Mouse (Mus musculus): ENCODE data around the gene Cyp1a2.

Gene Cyp1a2

DNA sequence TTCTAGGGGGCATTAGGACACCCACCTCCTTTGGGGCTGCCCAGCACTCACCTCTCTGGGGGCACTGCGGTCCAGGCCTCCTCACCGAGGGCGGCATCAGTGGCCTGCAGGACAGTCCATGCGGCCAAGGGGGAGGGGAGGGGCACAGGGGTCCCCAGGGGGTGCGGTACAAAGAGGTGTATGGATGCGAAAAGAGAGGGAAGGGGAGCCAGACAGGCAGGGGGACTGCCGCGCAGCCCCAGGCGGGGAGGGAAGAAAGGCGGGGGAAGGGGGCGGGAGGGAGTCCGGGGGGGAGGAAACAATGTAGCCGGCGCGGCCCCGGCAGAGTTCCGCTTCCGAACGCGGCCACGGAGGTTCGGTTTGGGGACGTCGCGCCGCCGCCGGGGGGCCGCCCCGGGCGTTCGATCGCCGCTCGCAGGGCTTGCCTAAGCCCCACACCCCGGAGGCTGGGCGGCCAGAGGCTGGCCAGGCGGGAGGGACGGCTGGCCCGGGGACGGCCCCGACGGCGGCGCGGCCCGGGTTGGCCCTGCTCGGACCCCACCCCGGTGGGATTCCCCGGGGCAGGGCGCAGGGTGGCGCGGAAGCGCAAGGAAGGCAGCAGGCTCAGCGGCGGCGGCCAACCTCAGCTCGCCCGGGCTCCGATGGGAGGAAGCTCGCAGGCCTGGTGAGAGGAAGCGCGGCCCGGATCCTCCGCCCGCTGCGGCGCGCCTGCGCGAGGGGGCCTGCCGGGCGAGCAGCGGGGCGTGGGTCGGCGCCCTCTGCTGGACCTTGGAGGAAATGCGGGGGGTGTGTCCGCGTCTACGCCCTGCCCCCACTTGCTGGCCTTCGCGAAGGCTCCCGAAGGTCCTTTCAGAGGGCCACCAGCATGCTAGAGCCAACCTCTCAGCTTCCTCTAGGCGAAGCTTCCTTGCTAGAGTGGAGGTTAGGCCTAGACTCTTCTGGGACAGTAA is 38.3 kb downstream of the Cyp1a2 start:
- DNase-seq: peak; percentile 94

GRCm38 (mm10) chr9:57644442-57644943 is 39.0 kb downstream of the Cyp1a2 start:
- DNase-seq: no peak

- DNase-seq: peak; percentile 18
Measured at GRCm38 (mm10) chr9:57643856-57644180, 39.7 kb downstream of the Cyp1a2 start.

GRCm38 (mm10) chr9:57643169-57643855 is 40.2 kb downstream of the Cyp1a2 start:
- no peak for DNase-seq

GRCm38 (mm10) chr9:57641775-57642550 is 41.5 kb downstream of the Cyp1a2 start:
- DNase-seq: no peak

DNA sequence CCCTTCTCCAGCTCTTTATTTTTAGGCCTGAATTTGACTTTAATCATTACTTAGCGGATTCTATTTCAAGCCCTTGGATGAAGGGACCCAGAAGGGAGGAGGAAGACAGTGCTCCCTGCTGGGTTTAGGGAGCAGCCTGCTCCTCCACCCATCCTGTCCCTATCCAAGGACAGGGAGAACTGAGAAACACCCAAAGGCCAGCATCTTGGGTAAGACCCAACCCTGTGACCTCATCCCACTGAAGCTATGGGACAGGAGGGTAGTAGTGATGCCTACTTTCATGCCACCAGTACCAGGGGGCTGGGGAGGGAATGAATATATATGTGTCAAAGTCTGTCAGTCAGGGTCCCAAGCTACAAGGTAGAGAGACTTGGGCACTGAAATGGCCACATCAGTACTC is 42.5 kb downstream of the Cyp1a2 start:
- DNase-seq: no peak

- DNase-seq: peak; percentile 72
Measured at GRCm38 (mm10) chr9:57640384-57640783, 43.1 kb downstream of the Cyp1a2 start.

- DNase-seq: no peak
Measured at GRCm38 (mm10) chr9:57639661-57640328, 43.7 kb downstream of the Cyp1a2 start.

- peak; percentile 74 for DNase-seq
Measured at GRCm38 (mm10) chr9:57638651-57639459, 44.6 kb downstream of the Cyp1a2 start.

- peak; percentile 83 for DNase-seq
Measured at GRCm38 (mm10) chr9:57637741-57638322, 45.7 kb downstream of the Cyp1a2 start.

DNA sequence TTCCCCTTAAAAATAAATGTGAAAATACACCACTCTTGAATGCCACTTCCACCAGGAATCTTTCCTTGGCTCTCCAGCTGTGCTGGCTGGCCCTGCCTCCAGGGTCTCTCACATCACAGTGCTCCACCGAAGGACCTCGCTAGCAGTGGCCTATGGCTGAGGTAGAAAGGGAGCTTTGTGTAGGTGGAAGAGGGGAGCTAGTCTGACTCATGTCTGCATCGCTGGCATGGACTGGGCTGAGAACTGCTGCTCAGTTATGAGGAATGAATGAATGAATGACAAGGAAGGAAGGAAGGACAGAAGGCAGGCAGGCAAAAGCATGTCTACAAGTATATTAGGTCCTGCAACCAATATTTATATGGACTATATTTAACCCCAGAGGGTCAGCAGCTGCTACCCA is 46.2 kb downstream of the Cyp1a2 start:
- no peak for DNase-seq

DNA sequence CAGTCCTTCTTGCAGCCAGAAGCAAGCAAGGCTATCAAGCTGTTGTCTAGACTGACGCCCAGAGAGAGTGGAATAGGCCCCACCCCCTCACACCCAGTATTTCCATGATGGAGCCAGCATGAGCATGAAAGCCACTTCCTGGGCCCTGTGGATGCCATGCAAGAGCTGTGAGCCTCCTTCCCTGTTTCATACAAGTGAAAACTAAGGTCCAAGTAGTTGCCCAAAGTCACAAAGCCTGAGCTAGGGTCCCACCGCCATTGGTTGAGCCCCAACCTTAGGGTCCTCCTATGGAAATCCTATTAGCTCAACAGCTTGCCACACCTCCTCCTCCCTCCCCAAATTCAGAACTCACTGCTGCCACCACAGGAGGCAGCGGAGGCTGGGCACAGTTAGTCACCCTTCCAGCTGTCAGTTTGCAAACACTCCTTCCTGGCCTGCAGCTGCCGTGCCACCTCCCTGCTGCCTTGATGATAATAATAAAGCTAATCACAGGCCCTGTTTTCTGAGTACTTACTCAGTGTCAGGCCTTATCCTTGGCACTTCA is 50.0 kb downstream of the Cyp1a2 start:
- DNase-seq: no peak

DNA sequence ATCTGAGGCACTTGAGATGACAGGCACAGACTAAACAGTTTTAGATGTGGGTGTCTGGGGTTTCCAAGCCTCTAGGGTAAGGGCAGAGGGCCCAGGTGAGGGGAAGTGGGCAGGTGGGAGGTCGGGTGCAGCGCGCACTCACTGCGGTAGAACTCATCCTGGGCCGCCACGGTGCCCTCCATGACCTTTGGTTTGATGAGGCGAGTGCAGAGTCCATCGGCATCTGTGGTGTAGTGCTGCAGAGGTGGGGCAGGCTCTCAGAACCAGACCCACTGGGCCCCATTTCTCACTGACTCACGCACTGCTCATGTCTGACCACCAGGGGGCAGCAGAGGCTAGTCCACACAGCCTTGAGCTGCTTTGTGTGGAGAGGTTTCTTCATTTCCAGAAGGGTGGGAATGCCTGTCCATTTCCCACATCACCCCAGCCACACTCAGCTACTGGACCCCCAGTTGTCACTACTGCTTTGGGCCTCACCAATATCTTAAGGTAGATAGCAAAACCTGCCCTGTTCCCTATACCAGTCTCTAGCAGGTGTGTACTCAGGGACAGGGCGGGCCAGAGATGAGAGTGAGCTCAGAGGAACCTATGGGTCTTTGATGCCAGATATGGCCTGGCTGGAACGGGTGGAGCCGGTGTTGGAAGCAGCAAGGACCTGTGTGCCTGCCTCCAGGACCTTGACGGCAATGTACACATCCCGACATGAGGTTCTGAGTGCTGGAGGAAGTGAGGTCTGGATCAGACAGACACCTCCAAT is 54.2 kb downstream of the Cyp1a2 start:
- peak; percentile 88 for DNase-seq

DNA sequence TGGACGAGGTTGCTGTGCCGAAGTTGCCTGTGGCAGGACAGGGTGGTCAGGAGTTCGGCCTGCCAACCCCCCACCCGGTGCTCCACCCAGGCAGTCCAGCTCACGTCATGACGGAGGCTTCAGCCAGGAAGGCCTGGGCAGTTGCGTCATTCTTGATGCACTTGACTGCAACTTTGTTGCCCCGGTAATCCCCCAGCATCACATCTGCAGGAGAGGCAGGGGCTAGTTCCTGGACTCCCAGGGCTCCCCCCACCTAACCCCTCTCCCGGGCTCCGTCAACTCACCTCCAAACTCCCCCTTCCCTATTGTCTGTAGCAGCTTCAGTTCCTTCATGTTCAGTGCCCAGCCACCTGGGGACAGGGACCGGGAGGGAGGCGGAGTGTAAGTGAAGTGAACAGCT is 54.8 kb downstream of the Cyp1a2 start:
- no peak for DNase-seq

GRCm38 (mm10) chr9:57627892-57628291 is 55.6 kb downstream of the Cyp1a2 start:
- DNase-seq: no peak

DNA sequence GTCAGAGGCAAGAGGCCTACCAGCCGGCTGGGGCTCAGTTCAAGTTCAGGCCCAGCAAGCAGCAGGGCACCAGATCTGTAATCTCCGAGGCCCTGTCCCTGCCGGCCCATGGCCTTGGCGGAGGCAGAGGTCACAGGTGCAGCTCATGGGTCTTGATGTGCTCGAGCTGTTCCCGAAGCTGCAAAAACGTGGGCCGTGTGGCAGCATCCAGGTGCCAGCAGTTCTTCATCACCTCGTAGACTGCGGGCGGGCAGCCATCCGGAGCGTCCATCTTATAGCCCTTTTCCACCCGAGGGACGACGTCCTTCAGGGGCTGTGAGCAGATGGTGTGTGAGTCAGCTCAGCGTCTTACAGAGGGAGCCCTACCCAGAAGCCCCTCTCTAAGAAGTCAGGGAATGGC is 56.3 kb downstream of the Cyp1a2 start:
- DNase-seq: no peak
